Mouse (Mus musculus) cerebellum, adult (tissue): ENCODE measurements around the gene Rad50.

Experiments
- ATAC-seq: cut with Nextera tagmentation; 2 replicates; pipeline ENCODE4 v1.9.2; 2017; ENCODE audit warnings: mild to moderate bottlenecking, moderate library complexity, mixed read lengths; ENCODE audit not compliant: insufficient number of reproducible peaks, low FRiP score, low TSS enrichment

Gene Rad50

GRCm38 (mm10) chr11:53706934-53707717 lies at the start of gene Rad50:
Gene Rad50, minus strand, starts transcription at chr11:53707319.
- peak; percentile 83; the same call in 1 of the 2 replicates for ATAC-seq

- no peak for ATAC-seq
Observed at GRCm38 (mm10) chr11:53755011-53755595, 48.0 kb upstream of the Rad50 start.

- no peak for ATAC-seq
Observed at GRCm38 (mm10) chr11:53749716-53750352, 42.7 kb upstream of the Rad50 start.

GRCm38 (mm10) chr11:53749306-53749705 lies 42.2 kb upstream of the Rad50 start:
- no peak for ATAC-seq

GRCm38 (mm10) chr11:53748614-53749013 lies 41.5 kb upstream of the Rad50 start:
- ATAC-seq, result no peak

GRCm38 (mm10) chr11:53747985-53748384 lies 40.9 kb upstream of the Rad50 start:
- no peak for ATAC-seq

- ATAC-seq, result no peak
Observed at GRCm38 (mm10) chr11:53745260-53745659, 38.1 kb upstream of the Rad50 start.

GRCm38 (mm10) chr11:53742353-53742752 lies 35.2 kb upstream of the Rad50 start:
- ATAC-seq, result no peak

GRCm38 (mm10) chr11:53737573-53737946 lies 30.4 kb upstream of the Rad50 start:
- ATAC-seq, result no peak

GRCm38 (mm10) chr11:53736771-53737572 lies 29.9 kb upstream of the Rad50 start:
- no peak for ATAC-seq

- peak; percentile 75 for ATAC-seq
Observed at GRCm38 (mm10) chr11:53735682-53736245, 28.6 kb upstream of the Rad50 start.

GRCm38 (mm10) chr11:53734970-53735681 lies 28.0 kb upstream of the Rad50 start:
- no peak for ATAC-seq

GRCm38 (mm10) chr11:53734431-53734830 lies 27.3 kb upstream of the Rad50 start:
- no peak for ATAC-seq

- ATAC-seq, result no peak
Observed at GRCm38 (mm10) chr11:53733824-53734223, 26.7 kb upstream of the Rad50 start.

- ATAC-seq, result no peak
Observed at GRCm38 (mm10) chr11:53732244-53732643, 25.1 kb upstream of the Rad50 start.

GRCm38 (mm10) chr11:53731457-53731856 lies 24.3 kb upstream of the Rad50 start:
- no peak for ATAC-seq

GRCm38 (mm10) chr11:53720715-53721114 lies 13.6 kb upstream of the Rad50 start, which contains the start of gene Il5:
Gene Il5, plus strand, starts transcription at chr11:53720794.
- no peak for ATAC-seq

GRCm38 (mm10) chr11:53719701-53720100 lies 12.6 kb upstream of the Rad50 start:
- ATAC-seq, result no peak

GRCm38 (mm10) chr11:53707718-53708009 lies 545 bp upstream of the Rad50 start:
- no peak for ATAC-seq
